Mouse (Mus musculus): Measurements from ENCODE around the gene Lrit3.

Lrit3 gene

GRCm38 (mm10) chr3:129803765-129804164, at the start of gene Lrit3:
Gene Lrit3, minus strand, starts transcription at chr3:129804030.
- peak; percentile 66 for DNase-seq

GRCm38 (mm10) chr3:129846846-129847245, 43.0 kb upstream of the Lrit3 start:
- DNase-seq: peak; percentile 57

GRCm38 (mm10) chr3:129845868-129846267, 42.0 kb upstream of the Lrit3 start:
- DNase-seq: no peak

- peak; percentile 50 for DNase-seq
Measured at GRCm38 (mm10) chr3:129838017-129838416, 34.2 kb upstream of the Lrit3 start.

GRCm38 (mm10) chr3:129836965-129837364, 33.1 kb upstream of the Lrit3 start:
- DNase-seq: no peak

GRCm38 (mm10) chr3:129836051-129836697, 32.3 kb upstream of the Lrit3 start:
- peak; percentile 90 for DNase-seq

GRCm38 (mm10) chr3:129835388-129835934, 31.6 kb upstream of the Lrit3 start, which contains the start of gene Cfi:
Gene Cfi, plus strand, starts transcription at chr3:129835884.
- DNase-seq: peak; percentile 85

GRCm38 (mm10) chr3:129831035-129831568, 27.3 kb upstream of the Lrit3 start, which contains the start of gene Gar1:
Gene Gar1, minus strand, starts transcription at chr3:129831396.
- DNase-seq: peak; percentile 99

- DNase-seq: no peak
Measured at GRCm38 (mm10) chr3:129830626-129831025, 26.8 kb upstream of the Lrit3 start.

GRCm38 (mm10) chr3:129827691-129828090, 23.9 kb upstream of the Lrit3 start:
- peak; percentile 78 for DNase-seq

GRCm38 (mm10) chr3:129826691-129827090, 22.9 kb upstream of the Lrit3 start:
- DNase-seq: peak; percentile 74

GRCm38 (mm10) chr3:129824891-129825290, 21.1 kb upstream of the Lrit3 start:
- DNase-seq: peak; percentile 61

GRCm38 (mm10) chr3:129824146-129824545, 20.3 kb upstream of the Lrit3 start:
- peak; percentile 94 for DNase-seq

GRCm38 (mm10) chr3:129823293-129823692, 19.5 kb upstream of the Lrit3 start:
- DNase-seq: peak; percentile 76

- DNase-seq: peak; percentile 55
Measured at GRCm38 (mm10) chr3:129822206-129822775, 18.5 kb upstream of the Lrit3 start, which contains the start of gene Rrh. Gene Rrh, minus strand, starts transcription at chr3:129822587.

- peak; percentile 28 for DNase-seq
Measured at GRCm38 (mm10) chr3:129821736-129822135, 17.9 kb upstream of the Lrit3 start.

GRCm38 (mm10) chr3:129820847-129821246, 17.0 kb upstream of the Lrit3 start:
- peak; percentile 54 for DNase-seq

GRCm38 (mm10) chr3:129799011-129799410, 4.8 kb downstream of the Lrit3 start:
- DNase-seq: no peak

- DNase-seq: no peak
Measured at GRCm38 (mm10) chr3:129798551-129798950, 5.3 kb downstream of the Lrit3 start.

- DNase-seq: no peak
Measured at GRCm38 (mm10) chr3:129797341-129797740, 6.5 kb downstream of the Lrit3 start.

- no peak for DNase-seq
Measured at GRCm38 (mm10) chr3:129793801-129794200, 10.0 kb downstream of the Lrit3 start.

- peak; percentile 64 for DNase-seq
Measured at GRCm38 (mm10) chr3:129782746-129783145, 21.1 kb downstream of the Lrit3 start.

- DNase-seq: no peak
Measured at GRCm38 (mm10) chr3:129781435-129781834, 22.4 kb downstream of the Lrit3 start.

GRCm38 (mm10) chr3:129771210-129771609, 32.6 kb downstream of the Lrit3 start:
- DNase-seq: no peak
